Mouse (Mus musculus) kidney, embryonic 16.5 days (tissue): Measurements from ENCODE around the gene Dtx3l. TPM values are rescaled to one million over a fixed set of nuclear protein-coding genes. Genes with fewer than 3 reads are reported as not detected.
"Not testable (repeated sequence)": the region's sequence is repeated elsewhere in the genome, so short reads cannot be mapped to it uniquely, and the experiment has no call there.

Experiments used
- ATAC-seq: fragments of 200-750 bp; cut with Nextera tagmentation; 2 replicates; pipeline ENCODE4 v1.8.0; 2017; ENCODE audit warnings: moderate TSS enrichment; ENCODE audit not compliant: low FRiP score, low TSS enrichment
- H3K27ac ChIP-seq: fragments of 300-500 bp; sonication (generic); 2 replicates; pipeline ENCODE4 v1.5.1; 2014; ENCODE audit warnings: low read length
- H3K27me3 ChIP-seq: fragments of 300-500 bp; sonication (generic); 2 replicates; pipeline ENCODE4 v1.6.1; 2014; ENCODE audit warnings: low read length, control low read depth, mixed read lengths; ENCODE audit not compliant: insufficient read depth
- H3K36me3 ChIP-seq: fragments of 300-500 bp; sonication (generic); 2 replicates; pipeline ENCODE4 v1.6.1; 2014; ENCODE audit warnings: low read length, control low read depth, mixed read lengths; ENCODE audit not compliant: insufficient read depth
- H3K4me1 ChIP-seq: fragments of 300-500 bp; sonication (generic); 2 replicates; pipeline ENCODE4 v1.6.1; 2014; ENCODE audit warnings: low read length, control low read depth, mixed read lengths; ENCODE audit not compliant: insufficient read depth
- H3K4me2 ChIP-seq: fragments of 300-500 bp; sonication (generic); replicated peaks from 2 replicates; pipeline ENCODE4 v1.6.1; 2014; ENCODE audit warnings: low read depth, low read length
- H3K4me3 ChIP-seq: fragments of 300-500 bp; sonication (generic); 2 replicates; pipeline ENCODE4 v1.5.1; 2014; ENCODE audit warnings: mild to moderate bottlenecking, low read length
- H3K9ac ChIP-seq: fragments of 300-500 bp; sonication (generic); replicated peaks from 2 replicates; pipeline ENCODE4 v1.6.1; 2014; ENCODE audit warnings: low read length
- H3K9me3 ChIP-seq: fragments of 300-500 bp; sonication (generic); 2 replicates; pipeline ENCODE4 v1.6.1; 2016; ENCODE audit warnings: low read length, control low read depth
- WGBS: fragments of 180-500 bp; shearing (Covaris S2); extraction: QIAGEN DNeasy Blood & Tissue Kit; methylation state at CpG from one replicate; pipeline ENCODE4 v1.1.7; 2014; 5-methylcytosine and 5-hydroxymethylcytosine counted together
- polyA plus RNA-seq: library from polyadenylated mRNA; unstranded; fragments of >200 nt; fragmentation: Nextera tagmentation; extraction: Ambion mirVana; gene quantifications from 2 replicates; pipeline ENCODE4 v1.2.1, GENCODE M21; 2015

Gene Dtx3l
- polyA plus RNA-seq, 1 experiment from 2014 or later: 4.5 TPM

DNA sequence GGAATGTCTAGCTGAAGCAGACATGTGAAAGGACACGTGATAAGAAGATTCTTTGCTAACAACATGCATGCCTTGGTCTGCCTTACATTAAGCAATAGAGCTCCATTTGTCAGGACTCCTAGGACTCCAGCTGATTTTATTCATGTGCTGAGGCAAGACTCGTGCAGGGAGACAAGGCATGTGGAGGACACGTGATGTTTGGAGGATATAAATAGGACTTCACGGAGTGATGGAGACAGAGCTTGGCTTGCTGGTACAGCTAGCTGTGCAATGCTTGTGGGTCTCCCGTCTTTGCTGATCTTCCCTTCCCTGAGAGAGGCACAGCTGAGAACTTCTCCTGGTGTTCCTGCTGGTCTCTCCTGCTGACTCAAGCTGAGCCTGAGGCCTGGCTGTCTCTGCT lies 47.3 kb downstream of the Dtx3l start:
- H3K27ac ChIP-seq, H3K4me3 ChIP-seq, H3K36me3 ChIP-seq, H3K27me3 ChIP-seq, H3K9ac ChIP-seq, H3K9me3 ChIP-seq, H3K4me1 ChIP-seq, ATAC-seq, H3K4me2 ChIP-seq: not testable (repeated sequence)
- 82% methylated on average over 5 of the region's 5 CpGs for WGBS

- H3K4me2 ChIP-seq: no peak overlapping the region
- no peak overlapping the region for H3K27ac ChIP-seq
- no peak overlapping the region for H3K4me3 ChIP-seq
- no peak overlapping the region for H3K9ac ChIP-seq
- no peak for ATAC-seq
- H3K27me3 ChIP-seq: no peaks in the 10 kb centered on the region
- H3K36me3 ChIP-seq: no peaks in the 10 kb centered on the region
- no peaks in the 10 kb centered on the region for H3K4me1 ChIP-seq
- no peaks in the 10 kb centered on the region for H3K9me3 ChIP-seq
- 74% methylated on average over 3 of the region's 3 CpGs for WGBS
Measured at GRCm38 (mm10) chr16:35890645-35891044, 48.3 kb downstream of the Dtx3l start.

GRCm38 (mm10) chr16:35888910-35889309 lies 50.0 kb downstream of the Dtx3l start:
- Histone ChIP-seq H3K27me3 (no peaks in the 10 kb centered on the region), H3K4me2 (no peak overlapping the region), H3K4me1 (no peaks in the 10 kb centered on the region), H3K27ac (no peak overlapping the region), H3K36me3 (no peaks in the 10 kb centered on the region), H3K9ac (no peak overlapping the region), H3K9me3 (no peaks in the 10 kb centered on the region), H3K4me3 (no peak overlapping the region)
- 89% methylated on average over 5 of the region's 5 CpGs for WGBS
- no peak for ATAC-seq

DNA sequence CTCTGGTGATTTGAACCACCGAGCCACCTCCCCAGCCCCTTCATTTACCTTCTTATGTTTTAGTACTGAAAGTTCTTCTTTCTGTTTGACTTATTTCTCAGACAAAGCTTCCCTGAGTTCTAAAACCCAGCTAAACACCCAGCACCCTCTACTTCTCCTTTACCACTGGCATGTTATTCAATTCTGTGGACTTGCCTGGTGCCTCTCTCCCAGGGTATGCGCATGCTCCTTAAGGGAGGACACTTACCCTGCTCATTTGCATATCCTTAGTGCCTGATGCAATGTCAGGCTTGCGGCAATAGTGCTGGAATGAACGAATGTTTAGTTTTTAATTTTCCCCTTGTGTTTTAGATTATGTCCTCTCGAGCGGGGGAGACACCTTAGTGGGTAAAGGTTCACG lies 50.8 kb downstream of the Dtx3l start:
- no peak for ATAC-seq
- H3K4me3 ChIP-seq: no peak overlapping the region
- whole genome bisulfite sequencing: 74% methylated on average over 7 of the region's 7 CpGs
- no peak overlapping the region for H3K27ac ChIP-seq
- H3K4me2 ChIP-seq: no peak overlapping the region
- H3K4me1 ChIP-seq: no peaks in the 10 kb centered on the region
- no peaks in the 10 kb centered on the region for H3K27me3 ChIP-seq
- H3K36me3 ChIP-seq: no peaks in the 10 kb centered on the region
- no peak overlapping the region for H3K9ac ChIP-seq
- H3K9me3 ChIP-seq: no peaks in the 10 kb centered on the region

Other genes starting within 250 kb of the Dtx3l start
- gene Dirc2, start 169.8 kb downstream of the Dtx3l start, polyA plus RNA-seq: 12.2 and 12.3 TPM in 2 replicates
- 16.7 and 17.3 TPM in 2 replicates for gene Hspbap1, start 168.8 kb downstream of the Dtx3l start, polyA plus RNA-seq
- 1.3 and 1.4 TPM in 2 replicates for gene Parp14, start 67.6 kb downstream of the Dtx3l start, polyA plus RNA-seq
- 4.8 and 5.0 TPM in 2 replicates for gene Parp9, start 681 bp downstream of the Dtx3l start, polyA plus RNA-seq
- 35.9 and 38.2 TPM in 2 replicates for gene Kpna1, start 39.6 kb upstream of the Dtx3l start, polyA plus RNA-seq
- gene Wdr5b, start 102.0 kb upstream of the Dtx3l start, polyA plus RNA-seq: 8.5 and 9.3 TPM in 2 replicates
- gene Fam162a, start 132.4 kb upstream of the Dtx3l start, polyA plus RNA-seq: 317 and 325 TPM in 2 replicates
- gene Ccdc58, start 132.5 kb upstream of the Dtx3l start, polyA plus RNA-seq: 80.7 and 86.8 TPM in 2 replicates
- gene Csta1, start 192.1 kb upstream of the Dtx3l start, polyA plus RNA-seq: 0.05 and 0.12 TPM in 2 replicates
- gene Stfa2l1, start 217.7 kb upstream of the Dtx3l start, polyA plus RNA-seq: 1.0 TPM in 2 replicates
- gene Gm5483, start 245.1 kb upstream of the Dtx3l start, polyA plus RNA-seq: 1.6 and 1.7 TPM in 2 replicates